Mouse (Mus musculus): ENCODE measurements around the gene Xlr.
"Not testable (repeated sequence)": the region's sequence is repeated elsewhere in the genome, so short reads cannot be mapped to it uniquely, and the experiment has no call there.

Gene Xlr

DNA sequence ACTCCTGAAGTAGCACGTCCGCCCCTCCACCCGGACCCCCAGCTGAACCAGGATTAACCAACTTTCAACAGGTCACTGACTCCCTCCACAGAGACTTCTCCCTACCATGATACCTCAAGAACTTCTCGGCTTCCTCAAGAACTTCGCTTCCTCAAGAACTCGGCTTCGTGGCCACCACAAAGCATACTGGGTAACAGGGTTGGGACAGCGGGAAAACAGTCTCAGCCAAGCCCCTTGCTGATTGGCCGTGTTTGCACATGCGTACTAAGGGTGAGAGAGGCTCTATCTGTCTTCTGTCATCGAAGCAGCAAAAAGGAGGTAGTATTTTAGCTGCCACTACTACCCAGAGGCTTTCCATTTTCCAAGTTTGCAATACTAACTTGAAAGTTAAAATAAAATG is at the start of gene Xlr:
Gene Xlr (minus strand): TSS at position 188 of the 400 bp plus-strand sequence.
- DNase-seq (ENCODE audit: low spot score), result not testable (repeated sequence)

GRCm38 (mm10) chrX:53799074-53799473 is 1.6 kb upstream of the Xlr start:
- DNase-seq (ENCODE audit: low spot score), result no peak

- no peak for DNase-seq (ENCODE audit: low spot score)
Measured at GRCm38 (mm10) chrX:53776276-53776675, 21.2 kb downstream of the Xlr start, which contains the start of gene Zfp36l3. Zfp36l3 (minus strand) TSS chrX:53776394.

GRCm38 (mm10) chrX:53757736-53758135 is 39.8 kb downstream of the Xlr start, which contains the start of gene 1700013H16Rik:
1700013H16Rik (minus strand) TSS chrX:53757831.
- no peak for DNase-seq (ENCODE audit: low spot score)

GRCm38 (mm10) chrX:53752851-53753250 is 44.7 kb downstream of the Xlr start:
- no peak for DNase-seq (ENCODE audit: low spot score)

- no peak for DNase-seq (ENCODE audit: low spot score)
Measured at GRCm38 (mm10) chrX:53728967-53729366, 68.5 kb downstream of the Xlr start.
